Mouse (Mus musculus) ovary, postnatal 36 days (tissue): ENCODE data around the gene Wfdc8.

Experiments used
- DNase-seq: peaks from one replicate; pipeline ENCODE4 v3.0.0; 2022; ENCODE audit warnings: low spot score, mixed read lengths

The Wfdc8 gene

GRCm38 (mm10) chr2:164562391-164563188 is 50.8 kb downstream of the Wfdc8 start, which contains the start of gene Wfdc2:
Gene Wfdc2, plus strand, starts transcription at chr2:164562413.
- DNase-seq: peak; percentile 19

GRCm38 (mm10) chr2:164560106-164560505 is 53.3 kb downstream of the Wfdc8 start:
- DNase-seq: no peak

GRCm38 (mm10) chr2:164558991-164559645 is 54.3 kb downstream of the Wfdc8 start:
- DNase-seq: no peak

DNA sequence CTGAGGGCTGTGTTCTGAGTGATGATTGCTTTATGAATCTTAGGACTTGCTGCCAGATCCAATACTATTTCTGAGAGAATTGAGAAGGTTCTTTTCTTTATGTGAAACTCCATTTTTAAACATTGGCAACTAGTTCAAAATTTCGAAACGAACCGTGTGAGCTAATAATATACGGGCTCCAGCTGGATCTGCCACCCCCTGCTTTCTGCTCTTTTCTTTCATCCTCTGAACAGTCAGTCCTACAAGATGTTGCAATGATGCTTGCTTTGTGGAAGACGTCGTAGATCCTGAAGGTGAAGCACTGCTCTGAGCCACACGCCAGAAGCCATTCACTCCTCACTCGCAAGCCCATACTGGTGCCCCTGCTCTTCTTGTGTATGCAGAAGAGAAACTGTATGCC is 55.0 kb downstream of the Wfdc8 start:
- no peak for DNase-seq

DNA sequence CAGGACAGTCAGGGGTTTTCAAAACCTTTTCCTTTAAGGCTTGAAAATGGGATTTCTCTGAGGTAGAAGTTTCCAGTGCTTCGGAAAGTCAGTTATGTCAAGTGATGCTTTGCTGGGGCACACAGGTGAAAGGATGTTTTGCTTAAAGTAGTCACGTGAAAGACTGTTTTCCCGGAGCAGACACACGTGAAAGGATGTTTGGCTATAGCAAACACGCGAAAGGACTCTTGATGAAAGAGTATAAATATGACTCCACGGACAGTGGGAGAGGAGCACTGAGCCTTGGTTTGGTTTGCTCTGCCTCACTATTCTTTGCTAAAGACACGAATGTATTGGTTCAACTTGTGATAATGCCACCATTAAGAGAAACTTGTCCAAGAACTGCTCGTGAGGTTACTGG is 61.9 kb downstream of the Wfdc8 start:
- DNase-seq: no peak

DNA sequence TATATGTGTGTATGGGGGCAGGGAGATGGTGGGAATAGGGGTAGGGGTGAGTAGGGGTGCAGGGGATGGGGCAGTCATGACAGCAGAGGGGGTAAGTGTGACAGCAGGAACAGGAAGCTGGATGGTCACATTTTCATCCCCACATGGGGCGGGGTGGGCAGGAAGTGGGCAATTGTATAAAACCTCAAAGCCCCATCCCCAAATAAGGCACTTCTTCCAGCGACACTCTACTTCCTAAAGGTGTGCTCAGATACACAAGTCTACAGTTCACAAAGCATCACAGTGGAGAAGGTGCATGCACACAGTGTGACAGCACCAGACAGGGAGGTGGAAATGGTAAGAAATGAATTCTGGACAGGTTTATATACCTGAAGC is 62.5 kb downstream of the Wfdc8 start:
- no peak for DNase-seq

GRCm38 (mm10) chr2:164549963-164550894 is 63.2 kb downstream of the Wfdc8 start:
- DNase-seq: no peak

DNA sequence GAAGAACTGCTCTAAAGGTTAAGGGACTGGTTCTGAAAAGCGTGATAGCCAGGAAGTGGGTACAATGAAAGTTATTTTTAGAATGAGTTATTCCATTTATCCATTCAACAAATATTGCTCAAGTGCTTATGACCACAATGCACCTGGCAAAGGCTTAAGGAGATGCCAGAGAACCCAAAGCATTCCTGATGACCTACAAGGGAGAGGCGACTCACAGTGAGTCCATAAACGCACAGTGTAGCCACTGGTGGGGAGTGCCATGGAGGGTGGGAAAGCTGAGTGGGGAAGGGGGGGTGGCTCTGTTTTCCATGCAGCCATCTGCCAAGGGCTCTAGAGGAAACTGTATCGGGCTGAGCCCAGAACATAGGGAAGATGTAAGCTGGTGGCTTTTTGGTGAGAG is 64.1 kb downstream of the Wfdc8 start:
- no peak for DNase-seq
